Mouse (Mus musculus) cerebellum, postnatal 14 days (tissue): ENCODE data around the gene Zcchc7.
"Not testable (repeated sequence)": the region's sequence is repeated elsewhere in the genome, so short reads cannot be mapped to it uniquely, and the experiment has no call there.

ENCODE experiments used
- DNase-seq, 2 experiments: peaks; one replicate each; pipeline ENCODE4 v3.0.0; 2021; ENCODE audit warnings: mixed read lengths in 2 of 2

Gene Zcchc7

DNA sequence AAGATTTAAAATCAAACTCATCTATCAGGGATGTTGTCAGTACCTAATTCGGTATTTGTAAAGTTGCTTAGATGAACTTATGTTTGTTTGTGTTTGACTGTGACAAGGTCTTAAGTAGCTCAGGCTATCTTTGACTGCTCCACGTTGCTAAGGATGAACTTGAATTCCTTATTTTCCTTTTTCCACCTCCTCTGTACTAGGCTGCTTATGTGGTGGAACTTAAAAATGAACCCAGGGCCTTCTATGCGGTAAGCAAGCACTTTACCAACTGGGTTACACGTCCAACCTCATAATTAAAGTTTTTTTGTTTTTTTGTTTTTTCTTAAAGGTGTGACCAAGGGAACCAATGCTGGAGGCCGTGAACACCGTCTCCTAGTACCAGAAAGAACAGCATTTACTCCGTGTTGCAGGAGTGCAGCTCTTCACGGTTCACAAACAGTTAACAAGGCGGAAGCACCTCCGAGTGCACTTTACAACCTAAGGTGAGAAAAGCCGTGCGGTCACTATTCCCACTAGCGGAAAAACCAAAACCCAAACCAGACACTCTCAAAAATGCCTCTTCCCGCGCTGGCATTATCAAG, at the start of gene Zcchc7:
Gene Zcchc7 (plus strand): TSS at position 325 of the 581 bp plus-strand sequence.
- no peak for DNase-seq

GRCm38 (mm10) chr4:44705967-44706366, 49.7 kb upstream of the Zcchc7 start:
- DNase-seq: peak in 1 of 2 experiments; percentile 11

DNA sequence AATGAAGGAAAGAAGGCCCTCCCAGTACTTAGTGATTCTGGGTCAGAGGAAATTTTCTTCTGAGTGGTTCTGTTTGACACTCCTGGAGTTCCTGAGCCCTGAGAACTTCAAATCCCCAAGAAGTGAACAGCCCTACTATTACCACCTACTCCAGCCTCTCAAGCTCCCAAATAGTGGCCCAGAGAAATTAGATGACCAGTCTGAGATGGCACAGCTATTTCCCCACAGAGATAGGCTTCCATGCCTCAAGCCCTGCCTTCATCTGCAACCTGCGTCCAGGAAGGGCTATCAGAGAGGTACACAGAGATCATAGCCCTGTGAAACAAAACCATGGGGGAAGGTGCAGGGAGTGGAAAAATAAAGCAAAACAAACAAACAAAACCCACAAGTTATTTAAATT, 48.8 kb upstream of the Zcchc7 start:
- DNase-seq: no peak

DNA sequence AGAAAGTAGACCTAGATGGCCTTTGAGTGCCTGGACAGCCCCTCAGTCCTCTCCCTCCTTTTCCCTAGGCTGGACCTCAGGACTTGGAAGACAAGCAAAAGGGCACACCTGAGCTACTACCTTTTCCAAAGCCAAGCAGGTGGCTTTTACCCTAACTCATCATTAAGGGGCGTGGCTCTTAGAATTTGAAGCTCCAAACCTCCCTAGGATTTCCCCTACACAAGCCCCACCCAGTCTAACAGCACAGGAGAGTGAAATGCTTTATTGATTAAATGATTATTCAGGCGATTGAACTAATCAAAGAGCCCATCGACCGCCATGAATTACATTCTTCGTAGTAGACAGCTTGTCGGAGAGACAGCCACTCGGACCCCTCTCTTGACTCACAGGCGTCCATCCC, 47.4 kb upstream of the Zcchc7 start:
- no peak for DNase-seq

- DNase-seq: no peak
Measured at GRCm38 (mm10) chr4:44709091-44709695, 46.5 kb upstream of the Zcchc7 start.

- no peak for DNase-seq
Measured at GRCm38 (mm10) chr4:44709740-44710700, 45.7 kb upstream of the Zcchc7 start, which contains the start of gene Pax5. TSS of gene Pax5 (minus strand) at chr4:44710487.

GRCm38 (mm10) chr4:44710701-44711097, 45.0 kb upstream of the Zcchc7 start:
- peak in 1 of 2 experiments; percentile 12 for DNase-seq

GRCm38 (mm10) chr4:44711136-44711900, 44.4 kb upstream of the Zcchc7 start:
- peak in 1 of 2 experiments; percentile 7 for DNase-seq

DNA sequence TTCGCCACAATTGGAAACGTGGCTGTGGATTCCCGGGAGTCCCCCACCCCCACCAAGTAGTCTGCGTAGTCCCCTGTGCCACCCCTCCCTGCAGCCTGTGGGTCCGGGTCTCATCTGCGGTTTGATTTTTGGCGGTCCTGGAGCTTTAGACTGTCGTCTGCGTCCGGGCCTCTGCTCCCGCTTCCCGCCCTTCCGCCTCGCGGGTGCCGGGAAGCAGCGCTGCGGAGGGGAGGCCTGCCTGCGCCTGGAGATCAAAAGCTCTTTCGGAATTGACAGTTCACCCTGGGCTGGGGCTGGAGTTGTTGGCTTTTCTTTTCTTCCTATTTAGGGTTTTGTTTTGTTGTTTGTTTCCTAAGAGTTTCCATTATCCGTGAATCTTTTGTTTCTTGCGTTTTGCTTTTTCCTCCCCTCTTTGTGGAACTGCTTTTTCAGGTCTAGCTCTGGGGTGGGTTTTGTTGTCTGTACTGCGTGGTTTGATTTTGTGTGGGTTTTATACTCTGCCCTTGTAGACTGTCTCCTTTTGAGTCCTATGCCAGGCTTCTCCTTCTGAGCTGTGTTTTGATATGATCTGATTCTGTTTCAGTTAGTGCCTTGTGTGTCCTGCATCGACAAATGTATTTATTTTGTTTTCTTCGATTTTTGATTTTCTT, 43.5 kb upstream of the Zcchc7 start:
- DNase-seq: peak; percentile 12 to 39

DNA sequence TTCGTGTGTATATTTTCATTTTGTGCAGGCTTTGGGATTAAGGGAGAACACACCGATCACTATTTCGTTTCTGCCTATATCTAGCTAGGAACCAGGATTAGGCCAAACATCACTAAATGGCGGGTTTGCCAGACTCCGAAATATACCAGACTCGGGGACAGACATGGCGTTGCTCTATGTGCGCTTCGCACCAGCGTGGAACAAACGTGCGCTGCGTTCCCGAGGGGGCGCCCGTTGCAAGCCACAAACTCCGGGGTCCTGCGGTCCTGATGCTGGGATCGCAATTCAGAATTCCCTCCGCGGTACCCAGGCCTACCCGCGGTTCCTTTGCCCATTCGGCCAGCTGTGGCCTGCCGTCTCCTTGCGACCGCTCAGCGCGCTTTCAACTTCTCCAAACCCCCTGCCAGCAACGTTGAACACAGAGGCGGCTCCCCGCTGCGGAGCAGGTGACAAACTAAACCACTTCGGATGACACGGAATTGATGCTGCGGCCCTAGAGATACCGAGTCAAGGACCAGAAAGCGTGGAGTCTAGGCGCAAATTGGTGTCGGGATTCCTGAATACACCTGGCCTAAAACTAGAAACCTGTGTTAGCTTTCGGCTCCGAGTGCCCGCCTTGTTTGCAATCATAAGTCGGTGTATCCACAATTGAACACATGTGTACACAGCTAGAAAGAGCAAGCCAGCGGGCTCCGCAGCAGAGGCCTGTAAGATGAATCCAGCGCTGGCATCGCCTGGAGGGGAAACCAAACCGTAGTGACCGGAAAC, 42.7 kb upstream of the Zcchc7 start:
- peak; percentile 34 to 49 for DNase-seq

DNA sequence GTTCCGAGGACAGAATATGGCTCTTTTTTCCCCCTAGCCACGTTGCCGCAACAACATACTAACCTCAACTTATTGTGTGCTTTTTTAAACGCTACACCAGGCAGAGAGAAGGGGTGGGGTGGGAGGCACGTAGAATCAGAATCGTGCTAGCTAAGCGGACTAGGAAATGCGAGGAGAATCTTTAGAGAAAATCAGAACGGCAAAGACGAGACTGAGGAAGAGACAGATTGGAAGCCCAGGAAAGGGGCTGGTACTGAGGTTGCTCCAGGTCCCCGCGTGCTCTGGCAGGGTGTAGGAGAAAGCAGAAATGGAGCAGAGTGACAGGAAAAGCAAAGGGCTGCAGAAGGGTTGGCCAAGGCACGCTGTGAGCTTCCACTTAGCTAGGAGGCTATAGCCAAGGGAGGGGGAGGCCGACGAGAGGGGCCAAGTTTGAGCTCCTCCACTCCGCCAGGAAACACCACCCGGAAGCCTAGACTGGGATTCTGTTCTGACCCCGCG, 42.1 kb upstream of the Zcchc7 start:
- DNase-seq: peak in 1 of 2 experiments; percentile 21

GRCm38 (mm10) chr4:44714111-44714621, 41.5 kb upstream of the Zcchc7 start:
- DNase-seq: peak in 1 of 2 experiments; percentile 22

DNA sequence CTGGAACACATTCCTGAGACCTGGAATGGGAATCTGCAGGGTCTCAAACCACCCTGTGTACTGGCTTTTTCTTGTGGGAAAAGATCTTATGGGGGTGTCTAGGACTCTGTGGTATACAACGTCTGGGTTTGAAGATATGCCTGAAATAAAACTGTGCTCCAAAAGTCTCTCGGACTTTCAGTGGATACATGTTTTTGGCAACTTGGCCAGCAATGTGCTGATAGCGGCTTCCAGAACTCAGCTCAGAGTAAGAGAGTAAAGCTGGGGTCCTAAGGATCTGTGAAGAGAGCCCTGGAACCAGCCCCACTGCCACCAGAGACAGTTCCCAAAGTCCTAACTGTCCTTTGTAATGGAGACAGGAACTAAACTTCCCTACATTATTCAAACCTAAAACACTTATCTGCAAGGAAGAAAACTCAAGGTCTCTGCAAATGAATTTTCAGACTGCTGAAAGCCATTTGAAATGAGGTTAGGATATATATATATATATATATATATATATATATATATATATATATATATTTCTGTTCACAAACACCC, 40.0 kb upstream of the Zcchc7 start:
- DNase-seq: no peak

- no peak for DNase-seq
Measured at GRCm38 (mm10) chr4:44716391-44716790, 39.3 kb upstream of the Zcchc7 start.

GRCm38 (mm10) chr4:44717676-44718075, 38.0 kb upstream of the Zcchc7 start:
- no peak for DNase-seq

- no peak for DNase-seq
Measured at GRCm38 (mm10) chr4:44720046-44720445, 35.6 kb upstream of the Zcchc7 start.

DNA sequence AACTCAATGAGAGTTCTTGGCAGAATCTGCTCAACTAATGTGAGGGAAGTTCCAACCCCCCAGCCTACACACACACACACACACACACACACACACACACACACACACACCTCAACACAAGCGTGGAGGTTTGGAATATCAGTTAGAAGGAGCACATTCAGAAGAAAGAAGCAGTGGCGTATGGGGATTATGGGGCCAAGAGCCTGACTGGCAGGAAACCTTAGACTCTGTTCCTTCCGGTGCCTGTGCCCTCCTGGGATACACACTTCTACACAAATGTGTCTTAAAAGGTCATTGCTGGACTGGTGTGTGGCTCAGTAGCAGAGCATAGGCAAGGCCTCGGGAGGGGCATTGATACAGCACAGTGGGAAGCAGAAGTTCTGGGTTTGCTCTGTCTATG, 34.4 kb upstream of the Zcchc7 start:
- DNase-seq: no peak

DNA sequence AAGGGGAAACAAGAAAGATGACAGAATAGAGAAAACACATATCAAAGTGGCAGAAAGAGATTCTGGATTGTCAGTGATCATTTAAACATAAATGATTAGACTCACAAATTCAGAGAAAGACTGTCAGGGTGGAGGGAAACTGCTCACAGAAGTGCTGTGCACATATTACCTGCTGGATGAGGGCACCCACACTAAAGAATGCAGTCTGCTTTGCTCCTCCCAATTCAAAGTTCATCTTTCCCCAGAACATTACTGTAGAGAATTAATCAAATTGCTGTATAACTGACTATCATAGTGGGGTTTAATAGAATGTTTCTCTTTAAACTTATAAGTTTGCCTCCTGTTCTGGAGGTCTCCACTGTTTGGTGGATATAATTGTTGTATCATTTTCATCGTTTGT, 15.2 kb upstream of the Zcchc7 start:
- no peak for DNase-seq

DNA sequence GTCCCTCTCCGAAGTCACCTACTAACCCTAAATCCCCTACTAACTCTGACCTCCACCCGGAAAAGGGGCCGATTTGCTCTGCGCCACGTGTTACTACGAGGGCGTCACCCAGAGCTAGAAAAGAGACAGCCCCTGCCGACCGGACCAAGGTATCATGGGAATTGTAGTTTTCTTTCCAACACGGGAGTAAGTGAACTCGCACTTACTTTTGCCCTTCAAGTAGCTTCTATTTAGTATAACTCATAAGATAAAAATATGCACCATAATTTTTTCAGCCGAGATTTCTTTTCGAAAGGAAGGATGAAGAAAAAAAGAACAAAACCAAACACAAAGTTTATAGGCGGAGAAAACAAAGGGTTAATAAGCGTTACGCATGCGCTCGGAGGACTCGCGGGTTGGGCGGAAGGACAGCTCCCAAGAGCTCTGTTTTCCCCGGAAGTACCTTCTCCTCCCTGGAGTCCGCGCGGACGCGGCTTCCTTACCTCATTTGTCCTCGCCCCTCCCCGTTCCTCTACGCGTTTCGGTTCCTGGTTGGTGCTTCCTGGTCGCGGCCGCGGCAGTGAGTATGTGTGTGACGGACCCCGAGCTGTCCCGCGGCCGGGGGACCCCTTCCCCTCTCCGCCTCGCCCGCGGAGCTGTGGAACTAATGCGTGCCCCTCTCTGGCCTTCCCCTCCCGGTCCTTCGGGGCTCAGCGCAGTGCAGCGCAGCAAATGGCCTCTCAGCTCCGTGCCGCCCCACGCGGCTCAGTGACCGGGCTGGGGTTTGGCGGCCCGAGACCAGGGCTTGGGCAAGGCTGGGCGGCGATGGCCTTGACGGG, 666 bp downstream of the Zcchc7 start:
- DNase-seq: peak; percentile 93

DNA sequence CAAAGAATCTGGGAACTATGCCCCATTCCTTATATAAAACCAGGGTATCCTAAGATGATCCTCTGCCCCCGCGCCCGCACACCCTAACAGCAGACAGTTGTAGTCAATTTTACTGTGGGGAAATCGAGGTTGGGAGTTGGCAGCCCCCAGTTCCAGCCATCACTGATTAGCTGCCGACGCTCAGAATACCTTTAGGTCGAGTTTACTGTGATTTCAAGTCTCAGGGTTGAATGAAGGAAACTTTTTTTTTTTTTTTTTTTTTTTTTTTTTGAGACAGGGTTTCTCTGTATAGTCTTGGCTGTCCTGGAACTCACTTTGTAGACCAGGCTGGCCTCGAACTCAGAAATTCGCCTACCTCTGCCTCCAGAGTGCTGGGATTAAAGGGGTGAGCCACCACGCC, 1.5 kb downstream of the Zcchc7 start:
- not testable (repeated sequence) for DNase-seq
